Mouse (Mus musculus): ENCODE results near the gene Mcm6.

Mcm6 gene

GRCm38 (mm10) chr1:128359554-128360376, at the start of gene Mcm6:
Mcm6 (minus strand) TSS chr1:128359664.
- peak; percentile 94 to 96 for DNase-seq

- no peak for DNase-seq
These were observed 47.4 kb upstream of the Mcm6 start for GRCm38 (mm10) chr1:128406846-128407245.

- no peak for DNase-seq
These were observed 46.2 kb upstream of the Mcm6 start for GRCm38 (mm10) chr1:128405675-128406074.

GRCm38 (mm10) chr1:128405041-128405481, 45.6 kb upstream of the Mcm6 start:
- no peak for DNase-seq

GRCm38 (mm10) chr1:128400926-128401325, 41.5 kb upstream of the Mcm6 start:
- DNase-seq = no peak

GRCm38 (mm10) chr1:128399941-128400915, 40.8 kb upstream of the Mcm6 start:
- DNase-seq = no peak

- DNase-seq = no peak
These were observed 39.4 kb upstream of the Mcm6 start for GRCm38 (mm10) chr1:128398738-128399445.

GRCm38 (mm10) chr1:128394657-128395056, 35.2 kb upstream of the Mcm6 start:
- no peak for DNase-seq

- DNase-seq = no peak
These were observed 32.9 kb upstream of the Mcm6 start for GRCm38 (mm10) chr1:128392382-128392781.

- DNase-seq = no peak
These were observed 27.0 kb upstream of the Mcm6 start for GRCm38 (mm10) chr1:128386487-128386886.

- DNase-seq = no peak
These were observed 17.4 kb upstream of the Mcm6 start for GRCm38 (mm10) chr1:128376841-128377240.

- DNase-seq = no peak
These were observed 12.8 kb upstream of the Mcm6 start for GRCm38 (mm10) chr1:128372143-128372860.

GRCm38 (mm10) chr1:128368732-128369441, 9.4 kb upstream of the Mcm6 start:
- DNase-seq = peak in 1 of 2 experiments; percentile 44

- DNase-seq = no peak
These were observed 1.1 kb upstream of the Mcm6 start for GRCm38 (mm10) chr1:128360601-128361000.

- DNase-seq = no peak
These were observed 429 bp downstream of the Mcm6 start for GRCm38 (mm10) chr1:128358916-128359553.

- no peak for DNase-seq
These were observed 1.2 kb downstream of the Mcm6 start for GRCm38 (mm10) chr1:128358276-128358675.

- DNase-seq = no peak
These were observed 2.0 kb downstream of the Mcm6 start for GRCm38 (mm10) chr1:128357452-128357851.

GRCm38 (mm10) chr1:128353092-128353491, 6.4 kb downstream of the Mcm6 start:
- no peak for DNase-seq

GRCm38 (mm10) chr1:128344232-128344631, 15.2 kb downstream of the Mcm6 start:
- no peak for DNase-seq

- DNase-seq = no peak
These were observed 21.6 kb downstream of the Mcm6 start for GRCm38 (mm10) chr1:128337708-128338320.

Data from kidney, adult 8-10 months (tissue).